Comparison of ENCODE assay signal across 15 mouse cellular contexts in the genomic region with DNA sequence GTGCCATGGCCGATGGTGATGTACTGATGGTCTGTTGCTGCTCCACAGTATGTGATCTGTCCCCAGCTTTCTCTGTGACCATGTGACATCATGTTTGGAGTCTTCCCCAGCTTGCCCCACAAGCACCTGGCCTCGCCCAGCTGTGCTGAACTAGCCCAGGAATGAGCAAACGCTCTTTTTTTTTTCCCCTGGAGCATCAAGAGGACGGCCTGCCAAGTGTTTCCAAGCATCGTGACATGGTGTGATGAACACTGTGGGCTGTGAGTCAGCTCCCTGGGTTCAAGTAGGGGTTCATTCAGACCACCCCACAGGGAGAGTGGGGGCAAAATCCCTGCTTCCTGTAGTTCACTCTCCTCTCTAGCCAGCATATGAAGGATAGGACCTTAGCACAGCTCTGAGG.
"Had no signal": no experiment of that assay in that cellular context is flagged by ENCODE, and none has a peak within 500 bp of the region (broad histone marks: within the 10 kb centered on the region; RNA-seq: fewer than 3 reads in every experiment).

No protein-coding gene starts in this region.

- DNase-seq: kidney, postnatal 14 days; kidney, postnatal 4 days; left cerebral cortex, postnatal 4 days; liver, postnatal 0 days; lung, postnatal 10 days; lung, postnatal 36 days; thymus, adult 18-20 months; thymus, postnatal 36 days had no signal

- H3K4me2 ChIP-seq: limb, embryonic 12.5 days; limb, embryonic 15.5 days; liver, embryonic 11.5 days; lung, embryonic 15.5 days; midbrain, embryonic 13.5 days had no signal

- H3K4me3 ChIP-seq: limb, embryonic 12.5 days; limb, embryonic 15.5 days; lung, embryonic 15.5 days; megakaryocyte, embryonic 14.5 days; midbrain, embryonic 10.5 days; midbrain, embryonic 13.5 days had no signal

- H3K27me3 ChIP-seq: limb, embryonic 12.5 days; limb, embryonic 15.5 days; lung, embryonic 15.5 days; midbrain, embryonic 13.5 days had no signal
